Mouse (Mus musculus) activated CD4-positive, CD25-positive, alpha-beta regulatory T cell, adult 4 months (primary cell): ENCODE results near the gene Gm7849. TPM values are rescaled to one million over a fixed set of nuclear protein-coding genes. Genes with fewer than 3 reads are reported as not detected.
"Not testable (repeated sequence)": the region's sequence is repeated elsewhere in the genome, so short reads cannot be mapped to it uniquely, and the experiment has no call there.

Source experiments
- ATAC-seq: one replicate; pipeline ENCODE4 v1.8.0; 2017
- polyA plus RNA-seq, 2 experiments: library from polyadenylated mRNA; unstranded; fragments of 100-300 nt; shearing (Covaris generic); gene quantifications; one replicate each; pipeline ENCODE4 v1.2.1; 2017

Gene Gm7849
- not detected for polyA plus RNA-seq

DNA sequence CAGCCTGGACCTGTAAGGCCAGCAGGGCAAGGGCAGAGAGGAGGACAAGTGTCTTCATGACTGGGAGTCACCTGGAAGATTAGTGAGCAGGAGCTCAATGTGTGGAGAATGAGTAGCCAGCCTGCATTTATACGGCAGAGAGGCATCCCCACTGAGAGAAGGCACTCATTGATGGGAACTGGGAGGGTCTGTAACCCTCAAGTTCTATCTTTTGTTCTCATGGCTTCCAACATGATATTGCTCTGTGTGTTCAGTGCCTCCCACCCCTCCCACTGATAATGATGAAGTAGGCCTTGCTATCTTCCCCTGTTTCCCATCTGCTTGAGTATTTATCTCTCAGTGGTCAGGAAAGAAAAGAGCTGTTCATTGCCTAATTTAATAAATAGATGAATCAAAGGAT lies at the start of gene Gm7849:
Gm7849 (minus strand) TSS at position 101 of the 400 bp plus-strand sequence.
- not testable (repeated sequence) for ATAC-seq

DNA sequence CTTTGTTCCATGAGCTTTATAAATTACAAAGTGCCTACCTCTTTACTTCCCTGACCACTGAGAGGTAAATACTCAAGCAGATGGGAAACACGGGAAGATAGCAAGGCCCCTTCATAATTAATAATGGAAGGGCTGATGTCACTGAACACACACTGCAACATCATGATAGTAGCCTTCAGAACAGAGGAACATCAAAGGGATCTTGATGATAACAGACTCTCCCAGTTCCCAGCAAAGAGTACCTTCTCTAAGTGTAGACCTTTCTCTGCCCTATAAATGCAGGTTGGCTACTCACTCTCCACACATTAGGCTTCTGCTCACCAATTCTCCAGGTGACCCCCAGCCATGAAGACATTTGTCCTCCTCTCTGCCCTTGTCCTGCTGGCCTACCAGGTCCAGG lies 29.2 kb downstream of the Gm7849 start, which contains the start of gene Defa36:
Defa36 (plus strand) TSS at position 301 of the 400 bp plus-strand sequence.
- ATAC-seq = not testable (repeated sequence)

Other genes with a start within 250 kb of the Gm7849 start
- gene Gm15292, start 206.8 kb downstream of the Gm7849 start, polyA plus RNA-seq = not detected
- gene Defa27, start 141.0 kb downstream of the Gm7849 start, polyA plus RNA-seq = not detected
- not detected for gene Defa29, start 129.5 kb downstream of the Gm7849 start, polyA plus RNA-seq
- not detected for gene Defa2, start 78.0 kb downstream of the Gm7849 start, polyA plus RNA-seq
- gene Defa33, start 64.7 kb downstream of the Gm7849 start, polyA plus RNA-seq = not detected
- not detected for gene Defa36, start 29.1 kb downstream of the Gm7849 start, polyA plus RNA-seq
- not detected for gene Defa20, start 52.7 kb upstream of the Gm7849 start, polyA plus RNA-seq
- not detected for gene Defa32, start 72.5 kb upstream of the Gm7849 start, polyA plus RNA-seq
- not detected for gene Defa37, start 108.8 kb upstream of the Gm7849 start, polyA plus RNA-seq
- not detected for gene Defa28, start 126.4 kb upstream of the Gm7849 start, polyA plus RNA-seq
- gene Gm7861, start 137.9 kb upstream of the Gm7849 start, polyA plus RNA-seq = not detected
- gene Defa26, start 161.6 kb upstream of the Gm7849 start, polyA plus RNA-seq = not detected
- not detected for gene Defa17, start 199.2 kb upstream of the Gm7849 start, polyA plus RNA-seq
- not detected for gene Defa34, start 209.2 kb upstream of the Gm7849 start, polyA plus RNA-seq
- not detected for gene AY761184, start 247.1 kb upstream of the Gm7849 start, polyA plus RNA-seq